Mouse (Mus musculus) thymus, postnatal 4 days (tissue): ENCODE measurements around the gene Grik5.

ENCODE experiments used
- DNase-seq: peaks from one replicate; pipeline ENCODE4 v3.0.0; 2021

Gene Grik5

GRCm38 (mm10) chr7:25026452-25026851 lies 45.7 kb downstream of the Grik5 start:
- DNase-seq, result no peak

GRCm38 (mm10) chr7:25025855-25026439 lies 46.2 kb downstream of the Grik5 start:
- DNase-seq, result peak; percentile 39

- no peak for DNase-seq
Observed at GRCm38 (mm10) chr7:25011592-25011991, 60.6 kb downstream of the Grik5 start.

- DNase-seq, result peak; percentile 66
Observed at GRCm38 (mm10) chr7:25010090-25010913, 61.8 kb downstream of the Grik5 start.

GRCm38 (mm10) chr7:25009099-25009700 lies 62.9 kb downstream of the Grik5 start:
- no peak for DNase-seq

- peak; percentile 90 for DNase-seq
Observed at GRCm38 (mm10) chr7:25008635-25009034, 63.5 kb downstream of the Grik5 start.

- DNase-seq, result no peak
Observed at GRCm38 (mm10) chr7:25007609-25008374, 64.4 kb downstream of the Grik5 start.

GRCm38 (mm10) chr7:25006586-25007364 lies 65.4 kb downstream of the Grik5 start:
- DNase-seq, result no peak

- DNase-seq, result no peak
Observed at GRCm38 (mm10) chr7:25006171-25006570, 66.0 kb downstream of the Grik5 start.

- peak; percentile 63 for DNase-seq
Observed at GRCm38 (mm10) chr7:25005421-25006065, 66.6 kb downstream of the Grik5 start, which contains the start of gene Atp1a3. TSS of gene Atp1a3 (minus strand) at chr7:25005958.

- no peak for DNase-seq
Observed at GRCm38 (mm10) chr7:25004806-25005205, 67.3 kb downstream of the Grik5 start.

GRCm38 (mm10) chr7:25003820-25004388 lies 68.2 kb downstream of the Grik5 start:
- DNase-seq, result no peak

- no peak for DNase-seq
Observed at GRCm38 (mm10) chr7:25003291-25003690, 68.9 kb downstream of the Grik5 start.

- DNase-seq, result peak; percentile 86
Observed at GRCm38 (mm10) chr7:25000711-25001110, 71.4 kb downstream of the Grik5 start.

GRCm38 (mm10) chr7:25000211-25000610 lies 71.9 kb downstream of the Grik5 start:
- DNase-seq, result peak; percentile 53

GRCm38 (mm10) chr7:24993081-24993480 lies 79.1 kb downstream of the Grik5 start:
- no peak for DNase-seq

- no peak for DNase-seq
Observed at GRCm38 (mm10) chr7:24990478-24990877, 81.7 kb downstream of the Grik5 start.

GRCm38 (mm10) chr7:24987941-24988340 lies 84.2 kb downstream of the Grik5 start:
- no peak for DNase-seq

GRCm38 (mm10) chr7:24985799-24986198 lies 86.3 kb downstream of the Grik5 start:
- peak; percentile 61 for DNase-seq

GRCm38 (mm10) chr7:24984307-24984706 lies 87.8 kb downstream of the Grik5 start:
- DNase-seq, result no peak

- no peak for DNase-seq
Observed at GRCm38 (mm10) chr7:24983396-24983795, 88.8 kb downstream of the Grik5 start.
